Mouse (Mus musculus) thymus, adult 2 months (tissue): ENCODE measurements around the gene Kat6b. TPM values are rescaled to one million over a fixed set of nuclear protein-coding genes. Genes with fewer than 3 reads are reported as not detected.

Experiments used
- DNase-seq: peaks from one replicate; pipeline ENCODE4 v3.0.0; 2021
- H3K27ac ChIP-seq: fragments of 200-500 bp; 2 replicates; pipeline ENCODE4 v1.5.1; 2012; ENCODE audit warnings: low read length, control low read depth; ENCODE audit not compliant: control insufficient read depth, insufficient read depth
- H3K27me3 ChIP-seq: fragments of 200-500 bp; 2 replicates; pipeline ENCODE4 v1.6.1; 2012; ENCODE audit warnings: mild to moderate bottlenecking, low read length, moderate library complexity, mixed read lengths; ENCODE audit not compliant: control insufficient read depth, insufficient read depth
- H3K36me3 ChIP-seq: fragments of 200-500 bp; 2 replicates; pipeline ENCODE4 v1.6.1; 2012; ENCODE audit warnings: mild to moderate bottlenecking, low read length, moderate library complexity; ENCODE audit not compliant: control insufficient read depth, insufficient read depth
- H3K4me1 ChIP-seq: fragments of 200-500 bp; replicated peaks from 2 replicates; pipeline ENCODE4 v1.6.1; 2012; ENCODE audit warnings: low read length; ENCODE audit not compliant: control insufficient read depth, insufficient read depth
- H3K4me3 ChIP-seq: fragments of 200-500 bp; 2 replicates; pipeline ENCODE4 v1.5.1; 2012; ENCODE audit warnings: mild to moderate bottlenecking, low read length, control low read depth, moderate library complexity; ENCODE audit not compliant: control insufficient read depth, insufficient read depth
- CTCF ChIP-seq: fragments of 200-500 bp; IDR thresholded peaks from 2 replicates; pipeline ENCODE4 v1.5.1; 2012; ENCODE audit warnings: mild to moderate bottlenecking, control low read depth, low read length, moderate library complexity, borderline replicate concordance; ENCODE audit not compliant: control insufficient read depth, poor library complexity, insufficient read depth; ENCODE audit errors: extremely low read depth
- POLR2A ChIP-seq: fragments of 200-500 bp; IDR thresholded peaks from 2 replicates; pipeline ENCODE4 v1.6.1; 2012; ENCODE audit warnings: mild to moderate bottlenecking, low read length, control low read depth, moderate library complexity; ENCODE audit not compliant: control insufficient read depth, poor library complexity, insufficient read depth; ENCODE audit errors: extremely low read depth
- WGBS: fragments of 180-500 bp; shearing (Covaris S2); methylation state at CpG from one replicate; pipeline ENCODE4 v1.1.7; 2018; 5-methylcytosine and 5-hydroxymethylcytosine counted together
- polyA plus RNA-seq: library from polyadenylated mRNA; depleted of rRNA; stranded (reverse); fragments of >200 nt; gene quantifications from 2 replicates; pipeline ENCODE4 v1.2.3, GENCODE M21; 2012

The Kat6b gene
- polyA plus RNA-seq, 1 experiment: 16.6 TPM

DNA sequence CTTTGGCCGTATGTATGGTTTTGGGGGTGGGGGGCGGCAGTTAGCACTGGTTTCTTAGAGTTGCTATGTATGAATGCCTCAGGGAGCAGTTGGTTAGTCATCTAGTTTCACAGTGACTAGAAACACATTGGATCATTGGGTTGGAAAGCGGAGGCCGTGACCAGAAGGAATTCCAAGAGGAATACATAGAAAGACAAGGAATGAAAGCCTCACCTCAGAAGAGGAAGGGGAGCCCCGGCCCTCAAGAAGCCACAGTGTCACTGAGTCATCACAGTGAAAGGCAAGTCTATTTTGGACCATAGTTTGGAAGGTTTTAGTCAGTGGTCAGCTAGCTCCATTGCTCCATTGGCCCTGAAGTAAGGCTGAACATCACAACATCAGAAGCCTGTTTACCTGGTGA, 132.9 kb downstream of the Kat6b start:
- TF ChIP-seq POLR2A (no peak), CTCF (no peak)
- no peaks in the 10 kb centered on the region for H3K27me3 ChIP-seq
- 97% methylated on average over 5 of the region's 5 CpGs for WGBS
- H3K27ac ChIP-seq: no peak overlapping the region
- no peak for DNase-seq
- peaks cover 7% of the 10 kb centered on the region for H3K36me3 ChIP-seq
- H3K4me3 ChIP-seq: no peak overlapping the region
- no peaks in the 10 kb centered on the region; the same call in 1 of the 2 replicates for H3K4me1 ChIP-seq

DNA sequence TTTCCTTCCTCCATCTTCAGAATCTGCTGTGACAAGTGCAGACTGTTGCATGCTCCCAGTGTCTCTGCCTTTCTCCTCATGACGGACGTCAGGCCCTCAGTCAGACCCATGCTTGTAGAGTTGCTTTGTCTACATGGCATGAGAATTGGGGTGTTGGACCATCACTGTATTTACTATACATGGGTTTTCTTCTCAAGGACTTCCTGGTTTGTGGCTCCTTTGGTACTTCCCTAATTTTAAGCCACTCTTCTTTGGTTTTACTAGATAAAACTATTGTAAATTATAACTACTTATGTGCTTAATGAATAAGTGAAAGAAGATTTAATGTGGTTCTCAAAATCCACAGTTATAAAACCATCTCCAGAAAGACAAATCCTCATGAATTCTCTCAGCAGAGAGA, 134.6 kb downstream of the Kat6b start:
- DNase-seq: no peak
- Histone ChIP-seq H3K27me3 (no peaks in the 10 kb centered on the region), H3K4me1 (no peaks in the 10 kb centered on the region; the same call in 1 of the 2 replicates), H3K36me3 (peaks cover 14% of the 10 kb centered on the region), H3K27ac (no peak overlapping the region), H3K4me3 (no peak overlapping the region)
- TF ChIP-seq CTCF (no peak), POLR2A (no peak)
- 81% methylated on average over 2 of the region's 2 CpGs for WGBS

DNA sequence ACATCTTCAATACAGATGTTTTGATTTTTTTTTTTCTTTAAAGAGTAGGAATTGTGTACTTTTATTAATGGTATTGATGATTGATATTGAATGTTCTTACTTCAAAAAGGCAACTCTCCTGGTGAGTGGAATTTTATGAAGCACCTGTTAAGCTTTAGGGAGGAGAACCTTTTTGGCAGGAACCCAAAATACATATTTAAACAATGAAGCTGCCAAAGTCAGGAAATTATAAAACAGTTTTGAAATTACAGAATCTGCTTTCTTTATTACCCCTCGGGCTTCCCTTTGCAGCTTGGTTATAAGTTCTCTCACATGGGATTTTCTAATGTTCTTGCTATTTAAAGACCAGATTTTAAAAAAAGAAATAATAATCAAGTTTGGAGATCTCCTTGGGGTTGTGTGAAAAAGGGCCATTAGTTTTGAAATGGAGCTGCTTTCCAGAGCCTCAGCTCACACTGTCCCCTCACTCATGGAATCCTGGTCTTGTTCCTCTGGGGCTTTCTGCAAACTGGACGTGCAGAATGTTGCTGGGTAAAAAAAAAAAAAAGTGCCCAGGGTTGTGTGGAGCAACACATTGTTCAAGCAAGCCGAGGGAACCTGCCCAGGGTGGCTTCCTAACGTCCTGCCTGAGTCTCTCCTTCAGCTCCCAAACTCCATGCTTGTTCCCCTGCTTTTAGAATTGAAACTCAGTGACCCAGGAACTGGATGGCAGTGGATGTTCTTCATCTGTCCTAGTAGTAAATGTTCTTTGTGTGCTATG, 136.2 kb downstream of the Kat6b start:
- WGBS: 87% methylated on average over 4 of the region's 4 CpGs
- Histone ChIP-seq H3K36me3 (peaks cover 11% of the 10 kb centered on the region; the same call in 1 of the 2 replicates), H3K27me3 (no peaks in the 10 kb centered on the region), H3K4me3 (no peak overlapping the region), H3K27ac (no peak overlapping the region), H3K4me1 (no peaks in the 10 kb centered on the region; the same call in 1 of the 2 replicates)
- DNase-seq: no peak
- TF ChIP-seq POLR2A: no peak
- no peak for TF ChIP-seq CTCF

DNA sequence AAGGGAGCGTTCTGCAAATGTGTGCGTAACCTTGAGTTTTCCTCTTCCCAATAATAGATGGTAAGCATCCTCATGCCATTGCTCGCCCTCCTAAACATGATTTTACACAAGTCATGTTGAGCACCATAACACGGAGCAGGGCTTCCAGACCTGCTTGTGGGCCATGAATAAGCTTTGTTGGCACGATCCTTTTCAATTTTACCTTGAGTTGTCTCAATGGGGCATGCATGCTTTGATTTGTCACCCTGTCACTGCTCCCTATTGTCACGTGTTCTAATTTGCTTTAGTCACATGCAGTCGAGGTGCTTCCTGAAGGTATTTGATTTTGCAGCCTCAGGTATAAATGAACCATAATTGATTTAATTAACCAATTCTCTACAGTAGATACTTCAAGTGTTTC, 138.7 kb downstream of the Kat6b start:
- TF ChIP-seq CTCF (no peak), POLR2A (no peak)
- DNase-seq: no peak
- 98% methylated on average over 7 of the region's 7 CpGs for WGBS

DNA sequence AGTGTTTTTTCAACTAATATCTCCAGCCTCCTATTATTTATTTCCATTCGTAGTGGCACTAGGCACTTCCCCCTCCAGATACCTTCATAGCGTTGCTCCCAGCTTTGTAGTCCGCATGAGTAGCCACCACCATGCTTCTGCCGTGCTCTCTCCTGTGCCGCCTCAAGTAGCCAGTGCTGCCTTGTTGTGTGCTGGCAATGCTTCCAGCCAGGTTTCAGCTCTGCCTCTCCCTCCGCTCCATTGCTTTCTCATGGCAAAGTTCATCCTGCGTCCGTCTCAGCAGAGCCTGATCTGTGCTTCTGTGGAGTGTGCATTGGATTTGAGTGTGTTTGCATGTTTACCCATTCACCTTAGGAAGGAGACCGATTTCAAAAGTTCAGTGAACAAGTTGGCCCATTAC, 144.7 kb downstream of the Kat6b start:
- H3K36me3 ChIP-seq: peaks cover 33% of the 10 kb centered on the region
- TF ChIP-seq CTCF (no peak), POLR2A (no peak)
- DNase-seq: no peak
- H3K27ac ChIP-seq: no peak overlapping the region
- no peaks in the 10 kb centered on the region for H3K4me1 ChIP-seq
- no peak overlapping the region for H3K4me3 ChIP-seq
- H3K27me3 ChIP-seq: no peaks in the 10 kb centered on the region
- WGBS: 99% methylated on average over 9 of the region's 9 CpGs

More for the DNA sequence above, 138.7 kb downstream of the Kat6b start:
- H3K27ac ChIP-seq: no peak overlapping the region
- peaks cover 16% of the 10 kb centered on the region for H3K36me3 ChIP-seq
- no peak overlapping the region for H3K4me3 ChIP-seq
- no peaks in the 10 kb centered on the region for H3K27me3 ChIP-seq
- no peaks in the 10 kb centered on the region; the same call in 1 of the 2 replicates for H3K4me1 ChIP-seq

DNA sequence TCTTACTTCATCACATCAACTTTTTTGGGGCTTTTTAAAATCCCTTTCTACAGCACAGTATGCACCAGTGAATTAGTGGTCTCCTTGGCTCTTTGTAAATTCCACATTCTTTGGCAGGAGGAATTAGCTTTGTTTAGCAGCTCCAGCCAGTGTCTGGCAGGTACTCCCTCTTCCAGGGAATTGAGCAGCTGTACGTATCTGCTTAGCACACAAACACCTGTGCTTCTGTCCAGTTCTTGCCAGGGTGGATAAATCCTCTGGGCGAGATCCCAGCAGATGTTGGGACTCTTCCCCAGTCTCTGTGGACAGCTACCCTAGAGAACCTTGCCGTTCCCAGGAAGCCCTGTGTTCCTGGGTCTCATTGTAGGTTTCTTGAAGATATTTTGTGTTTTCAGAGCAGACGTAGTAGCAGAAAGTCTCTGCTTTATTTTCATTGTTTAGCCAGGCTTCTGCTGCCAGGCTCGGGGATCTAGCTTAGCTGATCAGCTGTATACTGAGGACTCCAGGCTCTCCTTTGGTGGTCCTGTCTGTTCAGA, 150.5 kb downstream of the Kat6b start:
- 95% methylated on average over 5 of the region's 5 CpGs for WGBS
- no peak overlapping the region for H3K4me3 ChIP-seq
- peaks cover 3% of the 10 kb centered on the region for H3K4me1 ChIP-seq
- H3K27me3 ChIP-seq: no peaks in the 10 kb centered on the region
- no peak for TF ChIP-seq POLR2A
- TF ChIP-seq CTCF: no peak
- H3K36me3 ChIP-seq: peaks cover 18% of the 10 kb centered on the region
- no peak overlapping the region; the same call in 1 of the 2 replicates for H3K27ac ChIP-seq
- DNase-seq: no peak

DNA sequence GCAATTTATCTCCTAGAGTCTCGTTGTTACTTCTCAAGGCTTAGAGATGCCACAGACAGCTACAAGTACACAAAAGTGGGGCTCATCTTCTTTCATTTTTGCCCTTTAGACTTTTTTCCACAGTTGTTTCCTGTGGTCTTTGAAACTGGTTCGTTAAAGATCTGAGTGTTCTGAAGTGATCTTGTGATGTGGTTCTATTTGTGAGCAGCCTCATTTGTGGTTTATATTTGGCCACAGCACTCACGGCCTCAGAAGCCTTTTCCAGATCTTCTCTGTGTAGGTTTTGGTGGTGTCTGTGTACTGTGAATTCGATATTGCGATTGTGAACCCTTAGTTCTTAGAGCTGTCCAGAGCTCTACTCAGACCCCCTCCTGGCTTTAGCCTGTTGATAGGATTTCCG, 155.3 kb downstream of the Kat6b start:
- Histone ChIP-seq H3K36me3 (peaks cover 5% of the 10 kb centered on the region; the same call in 1 of the 2 replicates), H3K27ac (no peak overlapping the region), H3K4me3 (no peak overlapping the region), H3K4me1 (peaks cover 7% of the 10 kb centered on the region), H3K27me3 (no peaks in the 10 kb centered on the region)
- 8% methylated on average over 6 of the region's 6 CpGs for WGBS
- TF ChIP-seq CTCF (no peak), POLR2A (no peak)
- no peak for DNase-seq
